Mouse (Mus musculus) embryo, embryonic 10.5 days (tissue): ENCODE data around the gene Olfr1062.
"Not testable (repeated sequence)": the region's sequence is repeated elsewhere in the genome, so short reads cannot be mapped to it uniquely, and the experiment has no call there.

ENCODE experiments used
- DNase-seq: peaks from one replicate; pipeline ENCODE4 v3.0.0-alpha.2; 2015; ENCODE audit warnings: low spot score

Olfr1062 gene

DNA sequence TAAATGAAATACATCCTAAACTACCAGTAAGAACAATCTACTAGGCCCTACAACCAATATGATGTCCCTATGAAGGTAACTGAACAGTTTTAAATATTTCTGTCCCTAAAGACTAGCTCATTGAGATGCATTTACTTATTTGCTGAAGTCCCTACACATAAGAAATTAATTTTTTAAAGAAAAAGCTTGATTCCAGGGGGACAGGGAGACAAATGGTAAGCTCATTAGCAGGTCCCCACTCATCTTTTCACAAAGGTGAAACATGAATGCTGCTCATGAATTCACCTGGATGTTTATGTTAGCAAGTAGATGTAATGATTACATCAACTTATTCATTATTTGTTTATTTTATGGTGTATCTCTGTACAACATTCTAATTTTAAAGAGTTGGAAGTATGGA lies at the start of gene Olfr1062:
Gene Olfr1062, minus strand, starts transcription at position 101 of the 400 bp plus-strand sequence.
- DNase-seq = not testable (repeated sequence)

DNA sequence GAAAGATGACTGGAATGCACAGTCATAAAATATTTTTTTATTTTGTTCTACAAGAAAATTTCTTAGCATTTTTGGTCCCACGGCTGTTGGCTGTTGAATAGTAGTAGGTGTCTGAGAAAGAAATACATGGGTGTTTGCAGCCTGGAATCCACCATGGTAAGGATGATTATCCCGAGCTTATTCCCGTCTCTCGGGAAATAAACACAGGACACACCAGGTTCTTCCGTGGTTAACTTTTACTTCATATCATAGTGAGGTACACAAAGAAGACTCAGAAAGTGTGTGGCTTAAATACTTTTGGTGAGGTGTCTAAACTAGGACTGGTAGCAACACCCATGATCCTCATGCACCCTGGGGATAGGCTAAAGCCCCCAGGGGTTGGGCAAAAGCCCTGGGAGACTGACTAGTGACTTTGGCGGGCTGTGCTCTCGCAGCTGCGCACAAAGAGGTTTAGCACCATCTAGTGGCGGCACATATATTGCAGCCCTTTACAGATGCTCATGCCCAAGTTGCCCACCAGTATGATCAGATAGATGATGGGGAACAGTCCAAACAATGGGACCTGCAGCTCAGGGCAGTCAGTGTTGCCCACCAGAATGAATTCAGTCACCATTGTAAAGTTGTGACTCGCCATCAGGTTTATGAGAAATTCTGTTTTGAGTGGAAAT lies 38.0 kb upstream of the Olfr1062 start:
- peak; percentile 77 for DNase-seq

DNA sequence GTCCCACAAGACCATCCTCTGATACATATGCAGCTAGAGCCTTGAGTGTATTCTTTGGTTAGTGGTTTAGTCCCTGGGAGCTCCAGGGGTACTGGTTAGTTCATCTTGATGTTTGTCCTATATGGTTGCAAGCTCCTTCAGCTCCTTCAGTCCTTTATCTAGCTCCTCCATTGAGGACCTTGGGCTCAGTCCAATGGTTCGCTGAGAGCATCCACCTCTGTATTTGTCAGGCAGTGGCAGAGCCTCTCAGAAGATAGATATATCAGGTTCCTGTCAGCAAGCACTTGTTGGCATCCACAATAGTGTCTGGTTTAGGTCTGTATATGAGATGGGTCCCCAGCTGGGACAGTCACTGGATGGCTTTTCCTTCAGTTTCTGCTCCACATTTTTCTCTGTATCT lies 33.9 kb upstream of the Olfr1062 start:
- no peak for DNase-seq

DNA sequence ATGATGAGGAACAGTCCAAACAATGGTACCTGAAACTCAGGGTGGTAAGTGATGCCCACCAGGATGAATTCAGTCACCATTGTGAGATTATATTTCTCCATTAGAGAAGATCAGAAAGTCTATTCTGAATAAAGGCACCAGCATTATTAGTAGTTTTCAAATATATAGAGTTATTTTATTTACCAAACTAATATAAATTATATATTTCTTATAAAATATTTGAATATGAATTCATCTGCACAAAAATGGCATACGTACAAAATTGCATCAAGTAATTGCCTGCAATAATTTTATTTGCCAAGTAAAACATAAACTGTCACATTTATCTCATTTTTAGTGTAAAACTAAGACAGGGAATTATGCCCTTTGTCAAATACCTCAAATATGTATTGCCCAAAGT lies 29.6 kb upstream of the Olfr1062 start, which contains the start of gene Olfr1066:
Gene Olfr1066, minus strand, starts transcription at position 101 of the 400 bp plus-strand sequence.
- no peak for DNase-seq

DNA sequence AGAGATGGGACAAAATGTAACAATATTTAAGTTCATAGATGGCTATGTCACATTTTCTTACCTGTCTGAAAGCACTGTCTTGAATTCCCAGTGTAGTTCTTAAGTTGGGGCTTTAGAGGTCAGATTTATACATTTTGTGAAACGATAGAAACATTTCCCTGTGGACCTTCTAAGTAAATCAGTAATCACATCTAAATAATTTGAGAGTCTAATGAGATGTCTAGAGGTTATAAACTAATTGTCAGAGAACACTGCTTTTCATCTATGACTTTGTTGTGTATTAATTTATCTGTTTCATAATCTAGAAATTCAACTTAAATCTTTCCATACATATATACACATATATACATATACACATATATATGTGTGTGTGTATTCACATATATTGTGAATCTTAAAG lies 23.9 kb upstream of the Olfr1062 start, which contains the start of gene Olfr1065:
Gene Olfr1065, minus strand, starts transcription at position 101 of the 400 bp plus-strand sequence.
- DNase-seq = not testable (repeated sequence)

DNA sequence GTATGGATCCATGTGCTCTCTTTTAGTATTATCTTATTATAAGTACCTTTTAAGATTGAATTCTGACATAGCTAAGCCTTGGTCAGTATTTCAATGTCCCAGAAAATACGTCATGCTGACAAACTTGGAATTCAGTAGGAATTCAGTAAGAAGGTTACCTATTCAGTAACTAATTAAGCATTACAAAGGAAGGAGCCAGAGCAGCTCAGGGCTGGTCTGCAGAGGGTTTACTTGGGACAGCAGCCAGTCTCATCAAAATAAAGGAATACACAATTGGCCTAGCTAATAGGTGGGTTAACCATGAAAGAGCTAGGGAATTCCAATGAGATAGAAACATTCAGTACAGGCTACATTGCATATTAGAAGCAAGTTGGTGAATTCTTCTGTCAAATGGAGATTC lies 15.6 kb upstream of the Olfr1062 start:
- not testable (repeated sequence) for DNase-seq

DNA sequence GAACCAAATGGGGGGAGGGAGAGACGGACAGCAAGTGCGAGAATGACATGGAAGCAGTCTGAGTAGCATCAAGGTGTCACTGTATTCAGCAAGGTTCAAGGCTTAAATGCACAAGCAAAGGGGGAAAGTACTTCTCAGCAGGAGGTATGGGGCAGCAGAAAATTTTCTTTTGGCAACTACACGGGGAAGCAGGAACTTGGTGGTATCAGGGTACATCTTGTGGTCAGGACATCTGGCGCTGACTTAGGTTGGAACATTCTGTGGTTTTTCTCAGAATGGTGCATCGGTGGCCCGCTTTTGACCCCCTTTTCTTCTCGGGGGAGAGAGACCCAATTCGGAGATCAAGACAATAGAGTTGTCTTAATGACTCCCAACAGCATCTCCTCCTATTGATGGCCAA lies 2.0 kb upstream of the Olfr1062 start:
- DNase-seq = not testable (repeated sequence)

DNA sequence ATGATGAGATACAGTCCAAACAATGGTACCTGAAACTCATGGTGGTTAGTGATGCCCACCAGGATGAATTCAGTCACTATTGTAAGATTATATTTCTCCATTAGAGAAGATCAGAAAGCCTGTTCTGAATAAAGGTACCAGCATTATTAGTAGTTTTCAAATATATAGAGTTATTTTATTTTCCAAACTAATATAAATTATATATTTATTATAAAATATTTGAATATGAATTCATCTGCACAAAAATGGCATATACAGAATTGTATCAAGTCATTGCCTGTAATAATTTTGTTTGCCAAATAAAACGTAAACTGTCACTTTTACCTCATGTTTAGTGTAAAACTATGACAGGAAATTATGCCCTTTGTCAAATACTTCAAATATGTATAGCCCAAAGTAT lies 12.6 kb downstream of the Olfr1062 start, which contains the start of gene Olfr1061:
Gene Olfr1061, minus strand, starts transcription at position 101 of the 400 bp plus-strand sequence.
- no peak for DNase-seq

DNA sequence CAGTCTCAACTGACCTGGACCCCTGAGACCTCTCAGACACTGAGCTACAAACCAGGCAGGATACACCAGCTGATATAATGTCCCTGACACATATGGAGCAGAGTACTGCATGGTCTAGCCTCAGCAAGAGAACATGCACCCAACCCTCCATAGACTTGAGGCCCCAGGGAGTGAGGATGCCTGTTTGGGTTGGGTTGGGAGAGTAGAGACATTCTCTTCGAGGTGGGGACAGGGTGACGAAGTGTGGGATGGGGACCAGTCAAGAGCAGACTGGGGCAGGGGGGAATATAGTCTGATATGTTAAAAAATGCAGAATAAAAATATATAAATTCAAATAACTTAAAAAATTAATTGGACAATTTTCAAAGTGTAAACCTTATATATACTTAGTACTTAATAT lies 31.4 kb downstream of the Olfr1062 start:
- DNase-seq = no peak

DNA sequence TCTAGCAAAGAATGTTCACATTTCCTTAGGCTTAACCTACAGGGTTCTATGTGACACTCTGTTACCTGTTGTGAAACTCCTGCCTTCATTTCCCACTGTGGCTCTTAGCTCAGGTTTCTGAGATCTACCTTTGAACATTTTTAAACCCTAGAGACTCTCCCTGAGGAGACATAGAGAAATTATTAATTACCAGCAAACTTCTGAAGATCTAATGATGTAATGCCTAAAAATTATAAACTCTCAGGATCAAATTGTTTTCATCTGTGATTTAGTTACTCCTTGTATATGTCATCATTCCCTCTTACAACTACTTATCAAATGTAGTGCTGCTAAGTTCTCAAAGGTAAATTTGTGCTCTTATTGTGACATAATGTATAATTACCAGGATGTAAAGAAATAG lies 38.1 kb downstream of the Olfr1062 start, which contains the start of gene Olfr1058:
Gene Olfr1058, minus strand, starts transcription at position 101 of the 400 bp plus-strand sequence.
- DNase-seq = not testable (repeated sequence)

DNA sequence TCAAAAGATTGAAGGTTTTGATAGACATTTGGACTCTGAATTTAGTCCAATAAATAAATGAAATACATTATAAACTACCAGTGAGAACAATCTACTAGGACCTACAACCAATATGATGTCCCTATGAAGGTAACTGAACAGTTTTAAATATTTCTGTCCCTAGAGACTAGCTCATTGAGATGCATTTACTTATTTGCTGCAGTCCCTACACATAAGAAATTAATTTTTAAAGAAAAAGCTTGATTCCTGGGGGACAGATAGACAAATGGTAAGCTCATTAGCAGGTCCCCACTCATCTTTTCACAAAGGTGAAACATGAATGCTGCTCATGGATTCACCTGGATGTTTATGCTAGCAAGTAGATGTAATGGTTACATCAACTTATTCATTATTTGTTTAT lies 48.3 kb downstream of the Olfr1062 start, which contains the start of gene Olfr1057:
Gene Olfr1057, minus strand, starts transcription at position 101 of the 400 bp plus-strand sequence.
- no peak for DNase-seq
